Mouse (Mus musculus) monocyte, adult 2 months (primary cell): ENCODE measurements at regions not wholly inside any gene's neighbourhood (a gene's known extent, or its start where the extent isn't known, plus 50 kb on each side); places are given as distances from the start of the nearest gene placed in this dataset.

Experiments used
- DNase-seq, 2 experiments: peaks; one replicate each; pipeline ENCODE4 v3.0.0; 2022; ENCODE audit warnings: low spot score in 2 of 2, low read depth in 1 of 2

GRCm38 (mm10) chr10:125787441-125788060 is 178.4 kb upstream of the Lrig3 start:
- no peak for DNase-seq

GRCm38 (mm10) chr10:125788262-125788661 is 177.7 kb upstream of the Lrig3 start:
- no peak for DNase-seq

DNA sequence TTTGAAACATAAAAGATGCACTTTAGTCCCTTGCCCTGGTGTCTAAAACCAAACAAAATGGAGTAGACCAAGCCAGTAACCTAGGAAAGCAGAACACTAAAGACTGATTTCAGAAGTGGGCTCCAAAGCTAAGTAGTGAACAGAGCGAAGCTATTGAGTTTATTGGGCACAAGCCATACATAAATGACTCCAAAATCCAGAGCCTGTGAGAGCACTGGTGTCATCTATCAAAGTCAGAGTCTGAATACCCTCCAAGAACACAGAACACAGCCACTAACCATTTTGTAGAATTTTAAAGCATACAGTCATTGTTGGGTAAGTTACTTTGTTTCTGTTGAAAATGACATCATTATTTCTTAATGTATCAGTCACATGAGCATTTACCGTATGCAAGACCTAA is 175.0 kb upstream of the Lrig3 start:
- DNase-seq = no peak

GRCm38 (mm10) chr10:125794504-125794903 is 171.5 kb upstream of the Lrig3 start:
- no peak for DNase-seq

DNA sequence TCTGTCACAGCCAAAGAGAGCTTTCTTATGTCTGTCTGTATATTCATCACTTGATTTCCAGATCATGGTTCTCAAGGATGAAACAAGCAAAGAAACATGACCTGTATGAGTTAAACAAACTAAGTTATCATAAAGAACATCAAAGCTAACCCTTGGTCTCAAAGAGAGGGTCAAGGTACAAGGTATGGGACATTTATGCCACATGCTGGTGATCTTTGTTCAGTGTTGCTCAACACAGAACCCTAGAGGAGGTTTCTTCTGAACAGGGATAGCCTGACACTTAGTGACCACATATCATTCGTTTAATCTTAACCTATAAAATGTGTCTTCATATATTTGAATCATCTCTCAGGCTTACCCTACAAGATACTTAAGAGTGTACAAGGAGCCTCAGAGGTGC is 170.6 kb upstream of the Lrig3 start:
- no peak for DNase-seq

GRCm38 (mm10) chr10:125798678-125799077 is 167.3 kb upstream of the Lrig3 start:
- DNase-seq = no peak

GRCm38 (mm10) chr10:125800572-125801114 is 165.3 kb upstream of the Lrig3 start:
- DNase-seq = no peak

- DNase-seq = no peak
Measured at GRCm38 (mm10) chr10:125801450-125801849, 164.5 kb upstream of the Lrig3 start.

- DNase-seq = no peak
Measured at GRCm38 (mm10) chr10:125802923-125803583, 162.9 kb upstream of the Lrig3 start.

GRCm38 (mm10) chr10:125809763-125810361 is 156.1 kb upstream of the Lrig3 start:
- no peak for DNase-seq

- DNase-seq = no peak
Measured at GRCm38 (mm10) chr10:125810590-125810989, 155.4 kb upstream of the Lrig3 start.

DNA sequence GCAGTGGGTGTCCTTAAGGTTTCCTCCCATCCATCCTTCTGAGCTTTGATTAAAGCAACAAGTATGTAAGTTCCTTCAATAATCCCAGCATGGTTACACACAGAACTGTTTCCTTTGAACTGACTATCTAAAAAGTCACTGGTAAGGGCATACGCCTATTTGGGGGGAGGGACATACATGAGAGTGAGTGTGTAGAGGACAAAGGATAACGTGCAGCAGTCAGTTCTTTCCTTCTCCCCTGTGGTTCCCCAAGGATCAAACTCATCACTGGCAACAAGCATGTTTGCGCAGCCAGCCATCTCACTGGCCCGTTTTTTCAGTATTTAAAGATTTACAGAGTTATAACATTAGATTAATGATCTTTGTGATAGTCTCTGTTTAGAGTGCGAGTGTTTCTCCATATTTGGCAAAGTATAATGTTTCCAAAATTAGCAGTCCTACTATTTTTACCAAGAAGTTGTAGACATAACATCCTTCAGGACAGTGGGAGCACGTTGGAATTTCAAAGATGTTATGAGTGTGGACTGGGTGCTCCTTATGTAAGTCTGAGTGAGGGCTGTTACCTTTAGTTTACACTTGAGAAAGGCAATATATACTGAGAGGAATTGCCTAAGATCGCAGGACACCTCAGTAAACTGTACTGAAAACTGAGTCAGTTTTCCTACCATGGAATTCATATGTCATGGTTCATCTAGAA is 151.6 kb upstream of the Lrig3 start:
- DNase-seq = no peak

- DNase-seq = no peak
Measured at GRCm38 (mm10) chr10:125832134-125832533, 133.8 kb upstream of the Lrig3 start.

DNA sequence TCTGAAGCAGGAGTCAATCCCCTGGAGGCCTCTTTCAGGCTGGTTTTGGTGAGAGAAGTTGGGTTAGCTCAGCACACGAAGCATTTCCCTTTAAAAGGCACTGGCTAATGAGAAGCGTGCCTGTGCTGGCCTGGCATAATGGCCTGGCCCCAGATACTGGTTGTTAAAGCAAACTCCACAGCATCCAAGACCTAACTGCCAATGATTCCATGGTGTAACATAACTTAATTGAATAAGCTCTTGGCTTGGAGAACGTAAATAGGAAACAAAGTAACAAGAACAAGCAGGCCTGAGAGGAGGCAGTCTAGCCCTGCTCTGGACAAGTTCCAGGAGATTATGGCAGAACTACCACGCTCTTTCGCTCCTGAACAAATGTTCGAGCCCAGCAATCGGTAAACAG is 133.2 kb upstream of the Lrig3 start:
- DNase-seq = no peak

- DNase-seq = no peak
Measured at GRCm38 (mm10) chr10:125833989-125834388, 132.0 kb upstream of the Lrig3 start.

DNA sequence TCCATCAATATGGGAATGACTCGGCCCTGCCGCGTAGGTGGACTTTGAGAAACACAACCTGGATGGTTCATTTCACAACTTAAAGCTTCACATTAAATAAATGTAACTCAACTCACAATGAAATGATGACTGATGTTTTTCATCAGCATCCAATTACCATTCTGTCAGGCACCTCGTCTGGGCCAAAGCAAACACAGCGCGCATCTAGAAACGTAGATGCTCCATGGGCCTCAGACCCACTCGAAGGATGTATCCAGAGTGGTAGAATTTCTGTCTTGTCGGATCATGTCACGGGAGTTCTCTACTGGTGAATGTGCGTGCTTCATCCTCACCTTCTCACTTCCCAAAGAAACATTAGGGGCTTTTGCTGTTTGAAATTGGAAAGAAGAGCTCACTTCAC is 127.0 kb upstream of the Lrig3 start:
- DNase-seq = no peak

- no peak for DNase-seq
Measured at GRCm38 (mm10) chr10:125839621-125840141, 126.3 kb upstream of the Lrig3 start.

DNA sequence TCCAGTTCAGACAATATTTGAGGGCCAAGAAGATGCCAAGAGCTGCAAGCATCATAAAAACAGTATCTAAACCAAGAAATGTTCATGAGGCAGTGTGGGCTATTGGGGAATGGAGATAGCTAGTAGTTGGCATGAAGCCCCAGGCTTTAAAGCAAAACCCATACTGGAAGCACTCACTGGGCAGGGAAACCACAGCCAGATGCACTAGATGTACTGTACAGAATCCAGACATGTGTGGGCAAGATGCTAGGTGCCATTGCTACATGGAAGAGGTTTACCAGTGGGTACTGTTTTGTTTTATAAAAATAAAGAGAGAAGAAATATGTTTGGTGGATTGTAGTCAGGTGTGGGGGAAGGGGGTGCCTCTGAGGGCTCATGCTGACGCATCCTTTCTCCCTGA is 125.6 kb upstream of the Lrig3 start:
- DNase-seq = no peak

GRCm38 (mm10) chr10:125844336-125844865 is 121.6 kb upstream of the Lrig3 start:
- no peak for DNase-seq

GRCm38 (mm10) chr10:125845014-125845514 is 120.9 kb upstream of the Lrig3 start:
- no peak for DNase-seq

- no peak for DNase-seq
Measured at GRCm38 (mm10) chr10:125850370-125850769, 115.6 kb upstream of the Lrig3 start.
